Mouse (Mus musculus) cerebellum, adult 9-11 months (tissue): ENCODE results near the gene Trim5.
"Not testable (repeated sequence)": the region's sequence is repeated elsewhere in the genome, so short reads cannot be mapped to it uniquely, and the experiment has no call there.

Experiments
- DNase-seq: peaks from one replicate; pipeline ENCODE4 v3.0.0; 2022

The Trim5 gene

DNA sequence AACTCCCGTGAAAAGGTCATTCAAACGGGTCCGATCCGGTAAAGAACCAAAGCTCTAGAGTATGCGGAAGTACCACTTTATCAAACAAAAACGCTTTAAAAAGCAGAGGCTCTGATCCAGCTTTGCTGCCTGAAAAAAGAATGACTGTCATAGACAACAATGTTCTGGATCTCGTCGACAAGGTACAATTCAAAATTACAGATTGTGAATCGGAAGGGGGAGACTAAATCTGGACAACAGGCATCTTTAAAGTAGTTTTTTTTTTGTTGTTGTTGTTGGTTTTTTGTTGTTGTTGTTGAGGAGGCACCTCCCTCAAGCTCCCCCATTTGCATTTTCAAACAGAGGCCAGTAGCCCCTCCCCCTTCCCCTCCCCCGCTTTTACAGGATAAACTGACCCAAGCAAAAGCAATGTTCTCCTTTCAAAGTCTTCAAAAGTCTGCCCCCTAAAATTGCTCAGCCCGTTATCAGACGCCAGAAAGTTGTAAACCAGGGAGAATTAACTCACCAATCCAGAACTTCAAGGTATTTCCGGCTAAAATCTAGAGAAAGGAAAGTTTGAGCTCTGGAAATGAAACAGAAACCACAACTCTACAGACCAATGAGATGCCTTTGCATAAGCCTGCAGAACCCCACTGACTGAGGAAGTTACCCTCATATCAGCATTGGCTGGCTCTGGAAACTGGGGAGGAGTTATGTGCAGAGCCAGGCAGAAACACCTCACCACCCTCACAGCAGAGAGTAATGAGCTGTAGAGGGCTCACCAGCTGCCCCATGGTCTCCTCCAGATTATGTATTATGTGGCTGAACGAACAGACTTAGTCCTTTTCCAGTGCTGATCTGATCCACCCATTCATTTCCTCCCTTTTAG lies at the start of gene Trim5:
Gene Trim5, minus strand, starts transcription at position 519 of the 868 bp plus-strand sequence.
- DNase-seq: not testable (repeated sequence)

DNA sequence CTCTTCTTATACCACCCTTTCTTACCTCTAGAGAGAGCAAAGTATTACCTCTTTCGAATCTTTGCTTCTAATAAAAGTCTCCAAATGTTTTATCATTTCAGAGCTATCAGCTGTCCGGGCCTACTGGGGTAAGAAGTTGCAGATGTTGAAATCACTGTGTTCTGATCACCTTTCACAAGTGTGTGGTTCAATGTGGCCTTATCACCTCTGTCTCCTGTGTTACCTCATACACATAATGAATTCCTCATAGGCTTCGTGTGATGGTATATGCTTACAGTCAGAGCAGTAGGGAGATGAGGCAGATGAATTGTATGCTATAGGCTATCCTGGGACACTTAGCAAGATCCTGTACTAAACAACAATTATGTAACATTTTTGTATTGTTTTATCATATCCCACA lies 47.7 kb upstream of the Trim5 start:
- DNase-seq: not testable (repeated sequence)

DNA sequence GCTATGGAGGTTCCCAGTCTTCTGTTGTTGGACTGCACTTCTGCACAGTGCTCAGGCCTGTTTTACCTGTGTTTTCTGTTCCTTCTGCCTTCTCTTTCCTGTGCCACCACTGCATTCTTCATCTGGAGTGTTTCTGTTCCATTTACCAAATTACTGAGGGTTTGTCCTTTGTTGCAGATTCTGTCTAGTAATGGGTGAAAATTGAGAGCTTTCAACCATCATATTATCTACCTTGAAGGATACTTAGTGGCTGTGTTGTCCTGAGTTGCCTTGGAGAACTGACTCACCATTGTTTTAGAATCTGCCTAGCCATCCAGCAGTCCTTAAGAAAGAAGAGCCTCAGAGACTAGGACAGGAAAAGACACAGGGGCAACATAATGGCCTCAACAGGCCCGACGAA lies 41.3 kb upstream of the Trim5 start, which contains the start of gene Trim34b:
Gene Trim34b, plus strand, starts transcription at position 301 of the 400 bp plus-strand sequence.
- DNase-seq: not testable (repeated sequence)

DNA sequence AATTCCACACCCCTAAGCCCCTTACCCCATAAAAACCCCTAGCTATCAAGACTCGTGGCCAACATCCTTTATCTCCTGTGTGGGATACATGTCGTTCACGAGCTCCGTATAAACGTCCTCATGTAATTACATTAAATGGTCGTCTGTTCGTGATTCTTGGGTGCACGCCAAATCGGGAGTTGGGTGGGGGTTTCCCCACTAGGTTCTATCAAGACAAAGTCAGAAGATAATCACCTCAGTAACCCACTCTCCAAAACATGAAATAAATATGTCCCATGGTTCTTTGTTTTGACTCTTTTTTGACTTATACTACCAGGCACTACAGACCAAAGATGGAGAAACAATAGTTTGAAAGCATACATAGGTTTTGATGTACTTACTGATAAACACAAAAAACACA lies 34.1 kb upstream of the Trim5 start:
- DNase-seq: no peak

DNA sequence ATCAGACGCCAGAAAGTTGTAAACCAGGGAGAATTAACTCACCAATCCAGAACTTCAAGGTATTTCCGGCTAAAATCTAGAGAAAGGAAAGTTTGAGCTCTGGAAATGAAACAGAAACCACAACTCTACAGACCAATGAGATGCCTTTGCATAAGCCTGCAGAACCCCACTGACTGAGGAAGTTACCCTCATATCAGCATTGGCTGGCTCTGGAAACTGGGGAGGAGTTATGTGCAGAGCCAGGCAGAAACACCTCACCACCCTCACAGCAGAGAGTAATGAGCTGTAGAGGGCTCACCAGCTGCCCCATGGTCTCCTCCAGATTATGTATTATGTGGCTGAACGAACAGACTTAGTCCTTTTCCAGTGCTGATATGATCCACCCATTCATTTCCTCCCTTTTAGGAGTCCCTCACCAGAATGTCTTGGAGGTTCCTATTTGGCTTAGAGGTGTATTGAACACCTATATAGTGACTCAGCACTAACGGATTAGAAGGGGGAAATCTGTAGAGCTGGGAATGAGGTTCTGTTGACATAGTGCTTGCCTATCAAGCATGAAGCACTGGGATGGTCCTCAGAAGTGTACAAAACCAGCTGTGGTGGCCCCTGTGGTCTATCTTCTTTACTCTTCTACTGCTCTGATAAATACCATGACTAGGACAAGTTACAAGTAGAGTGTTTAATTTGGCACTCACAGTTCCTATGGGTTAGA lies 27.6 kb upstream of the Trim5 start, which contains the start of gene Trim12a:
Gene Trim12a, minus strand, starts transcription at position 98 of the 712 bp plus-strand sequence.
- DNase-seq: not testable (repeated sequence)

DNA sequence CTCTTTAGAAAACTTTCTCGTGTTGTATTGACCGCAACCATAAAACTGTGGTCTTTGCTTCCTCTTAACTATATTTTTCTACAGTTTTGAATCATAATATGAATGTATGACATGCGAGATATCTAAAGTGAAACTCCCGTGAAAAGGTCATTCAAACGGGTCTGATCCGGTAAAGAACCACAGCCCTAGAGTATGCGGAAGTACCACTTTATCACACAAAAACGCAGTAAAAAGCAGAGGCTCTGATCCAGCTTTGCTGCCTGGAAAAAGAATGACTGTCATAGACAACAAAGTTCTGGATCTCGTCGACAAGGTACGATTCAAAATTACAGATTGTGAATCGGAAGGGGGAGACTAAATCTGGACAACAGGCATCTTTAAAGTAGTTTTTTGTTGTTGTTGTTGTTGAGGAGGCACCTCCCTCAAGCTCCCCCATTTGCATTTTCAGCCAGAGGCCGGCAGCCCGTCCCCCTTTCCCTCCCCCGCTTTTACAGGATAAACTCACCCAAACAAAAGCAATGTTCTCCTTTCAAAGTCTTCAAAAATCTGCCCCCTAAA lies 27.0 kb upstream of the Trim5 start:
- no peak for DNase-seq

DNA sequence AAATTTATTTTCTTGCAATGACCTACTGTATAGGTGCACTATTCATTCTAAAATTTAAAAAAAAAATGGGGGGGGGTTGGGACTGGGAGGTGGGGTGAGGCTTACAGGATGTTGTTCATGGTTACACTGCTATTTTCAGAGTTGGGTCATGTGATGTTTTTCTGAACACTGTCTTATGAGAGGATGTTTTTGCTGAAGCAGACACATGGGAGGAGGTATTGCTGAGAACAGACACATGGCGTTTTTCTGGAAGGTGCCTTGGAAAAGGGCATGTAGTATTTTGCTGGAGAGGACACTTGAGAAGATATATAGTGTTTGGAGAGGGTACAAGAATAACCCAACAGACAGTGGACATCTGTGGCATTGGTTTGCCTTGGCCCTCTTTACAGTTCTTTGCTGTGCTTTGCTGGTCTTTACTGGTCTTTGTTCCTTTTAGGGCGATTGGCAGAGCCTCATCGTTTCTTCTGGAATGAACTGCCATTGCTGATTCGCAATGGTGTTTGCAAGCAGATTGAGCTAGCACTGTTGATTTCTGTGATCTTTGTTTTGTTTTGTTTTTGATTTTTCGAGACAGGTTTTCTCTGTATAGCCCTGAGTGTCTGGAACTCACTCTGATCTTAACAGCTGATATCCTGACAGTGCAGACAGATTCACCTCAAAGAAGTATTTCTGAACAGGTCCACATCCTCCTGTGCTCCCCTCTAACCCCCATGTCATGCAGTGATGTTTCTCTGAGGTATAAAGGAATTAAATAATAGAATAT lies 3.9 kb upstream of the Trim5 start:
- DNase-seq: no peak

DNA sequence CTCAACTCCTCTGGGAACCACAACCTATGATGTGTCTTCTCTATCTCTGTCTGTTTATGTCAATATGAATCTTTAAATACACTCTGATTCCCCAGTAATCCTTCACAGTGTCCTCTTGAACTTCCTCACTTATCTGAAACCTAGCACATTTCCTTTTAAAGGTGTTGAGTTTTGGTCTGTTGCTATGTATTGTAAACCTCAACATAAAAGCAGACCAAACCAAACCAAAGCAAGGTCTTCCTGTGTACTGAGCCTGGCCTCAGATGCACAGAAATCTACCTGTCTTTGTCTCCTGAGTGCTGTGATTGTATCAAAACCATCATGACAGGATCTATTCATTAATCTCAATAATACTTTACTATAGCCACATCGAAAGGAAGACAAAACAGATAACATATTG lies 2.7 kb upstream of the Trim5 start:
- DNase-seq: no peak

DNA sequence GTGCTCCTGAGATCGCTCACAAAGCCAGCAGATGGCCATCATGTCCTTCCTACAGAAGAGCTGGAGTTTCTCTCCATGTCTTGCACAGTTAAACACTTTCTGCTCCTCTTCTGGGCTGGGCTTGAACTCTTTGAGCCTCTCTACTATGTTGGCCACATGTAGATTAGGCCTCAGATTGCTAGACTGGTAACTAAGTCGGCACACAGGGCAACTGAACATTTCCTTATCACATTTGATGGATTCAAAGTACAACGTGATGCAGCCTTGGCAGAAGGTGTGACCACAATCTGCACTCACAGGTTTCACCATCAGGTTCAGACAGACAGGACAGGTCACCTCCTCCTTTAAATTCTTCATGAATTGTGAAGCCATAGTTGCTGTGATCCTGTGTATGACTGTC lies 8.5 kb downstream of the Trim5 start:
- not testable (repeated sequence) for DNase-seq

DNA sequence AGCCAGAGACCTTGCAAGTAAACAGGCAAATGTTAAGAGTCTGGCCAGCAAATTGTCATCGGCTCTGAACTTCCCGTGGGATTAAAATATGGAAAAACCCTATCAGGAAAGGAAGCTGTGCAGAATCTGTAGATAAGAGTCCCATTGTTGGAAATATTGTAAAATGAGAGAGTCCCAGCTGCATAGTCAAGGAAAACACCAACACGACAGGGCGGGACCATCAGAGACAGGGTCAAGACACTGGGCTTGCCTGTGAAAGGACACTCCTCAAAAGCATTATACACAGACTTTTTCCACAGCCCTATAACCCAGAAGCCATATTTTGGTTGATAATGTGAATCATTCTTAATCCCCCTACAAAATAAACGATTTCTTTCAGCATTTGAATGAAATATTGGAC lies 22.6 kb downstream of the Trim5 start:
- DNase-seq: not testable (repeated sequence)

DNA sequence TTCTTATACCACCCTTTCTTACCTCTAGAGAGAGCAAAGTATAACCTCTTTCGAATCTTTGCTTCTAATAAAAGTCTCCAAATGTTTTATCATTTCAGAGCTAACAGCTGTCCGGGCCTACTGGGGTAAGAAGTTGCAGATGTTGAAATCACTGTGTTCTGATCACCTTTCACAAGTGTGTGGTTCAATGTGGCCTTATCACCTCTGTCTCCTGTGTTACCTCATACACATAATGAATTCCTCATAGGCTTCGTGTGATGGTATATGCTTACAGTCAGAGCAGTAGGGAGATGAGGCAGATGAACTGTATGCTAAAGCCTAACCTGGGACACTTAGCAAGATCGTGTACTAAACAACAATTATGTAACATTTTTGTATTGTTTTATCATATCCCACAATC lies 27.5 kb downstream of the Trim5 start:
- DNase-seq: not testable (repeated sequence)

DNA sequence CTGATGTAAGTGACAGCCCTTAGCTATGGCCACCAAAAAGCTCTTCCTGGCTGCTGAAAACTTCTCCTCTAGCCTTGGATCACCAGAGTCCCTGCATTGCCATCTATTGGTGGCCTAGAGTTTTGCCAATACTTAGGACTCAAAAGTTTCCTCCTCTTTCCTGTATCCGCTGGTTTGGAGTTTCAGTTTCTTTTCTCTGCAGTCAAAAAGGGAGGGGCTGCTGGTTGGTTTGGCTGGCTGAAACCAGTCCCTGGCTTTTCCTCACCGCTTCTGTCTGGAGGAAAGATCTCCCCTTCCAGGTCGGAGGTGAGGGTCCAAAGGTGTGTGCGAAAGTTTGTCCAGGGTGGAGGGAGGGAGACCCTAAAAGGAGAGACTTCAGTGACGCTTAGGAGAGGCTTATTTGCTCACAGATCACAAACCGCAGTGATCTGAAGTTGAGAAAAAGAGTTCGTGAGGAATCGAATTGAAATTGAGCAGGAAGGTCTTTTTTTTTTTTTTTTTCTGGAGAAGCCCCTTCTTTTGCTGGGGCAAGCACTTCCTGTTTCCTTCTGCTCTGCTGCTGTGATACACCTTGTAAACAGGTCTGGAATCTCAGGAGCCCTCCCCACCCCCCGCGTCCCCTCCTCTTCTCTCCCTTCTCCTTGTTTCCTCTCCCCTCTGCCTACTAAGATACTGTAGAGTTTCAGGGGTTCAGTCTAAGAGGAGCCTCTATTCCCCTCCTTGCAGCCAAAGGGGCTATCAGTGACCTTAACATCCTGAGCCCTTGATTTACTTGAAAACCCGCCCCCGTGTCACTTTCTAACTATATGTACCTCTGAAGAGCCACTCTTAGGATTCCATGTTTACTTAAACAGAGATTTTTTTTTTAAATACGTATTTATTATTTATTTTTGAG lies 43.4 kb downstream of the Trim5 start, which contains the start of gene Trim34a:
Gene Trim34a, plus strand, starts transcription at position 171 of the 895 bp plus-strand sequence.
- DNase-seq: no peak

DNA sequence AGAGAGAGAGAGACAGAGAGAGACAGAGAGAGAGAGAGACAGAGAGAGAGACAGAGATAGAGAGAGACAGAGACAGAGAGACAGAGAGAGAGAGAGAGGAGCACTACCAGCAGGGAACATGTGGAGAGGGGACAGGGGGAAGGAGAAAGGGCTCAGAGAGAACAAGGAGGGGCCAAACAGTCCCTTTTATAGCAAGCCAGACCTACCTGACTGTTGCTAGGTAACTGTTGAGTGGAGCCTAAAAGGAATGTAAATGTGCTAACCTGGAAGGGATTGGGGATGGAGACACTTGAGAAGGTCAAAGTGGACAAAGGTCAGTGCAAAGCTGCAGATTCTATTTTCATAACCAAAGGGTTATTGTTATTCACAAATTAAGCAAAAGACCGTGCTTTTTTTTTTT lies 44.3 kb downstream of the Trim5 start:
- DNase-seq: no peak

DNA sequence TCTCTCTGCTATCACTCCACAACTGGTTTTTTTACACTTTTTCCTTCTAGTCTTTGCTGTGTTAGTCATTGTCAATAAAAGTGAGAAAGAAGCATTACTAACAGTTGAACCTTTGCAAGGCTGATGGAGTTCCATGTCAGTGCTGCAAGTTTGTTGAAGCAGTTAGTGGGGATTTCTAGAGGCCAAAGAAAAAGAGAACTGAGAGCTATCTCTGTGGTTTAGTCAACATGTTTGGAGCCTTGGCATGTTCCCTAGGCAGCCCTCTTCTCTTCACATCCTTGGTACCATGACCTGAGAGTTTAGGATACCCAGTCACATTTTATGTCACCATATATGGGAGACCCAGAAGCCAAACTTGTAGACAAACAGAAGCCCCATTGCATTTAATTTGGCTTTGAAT lies 47.0 kb downstream of the Trim5 start:
- DNase-seq: no peak

DNA sequence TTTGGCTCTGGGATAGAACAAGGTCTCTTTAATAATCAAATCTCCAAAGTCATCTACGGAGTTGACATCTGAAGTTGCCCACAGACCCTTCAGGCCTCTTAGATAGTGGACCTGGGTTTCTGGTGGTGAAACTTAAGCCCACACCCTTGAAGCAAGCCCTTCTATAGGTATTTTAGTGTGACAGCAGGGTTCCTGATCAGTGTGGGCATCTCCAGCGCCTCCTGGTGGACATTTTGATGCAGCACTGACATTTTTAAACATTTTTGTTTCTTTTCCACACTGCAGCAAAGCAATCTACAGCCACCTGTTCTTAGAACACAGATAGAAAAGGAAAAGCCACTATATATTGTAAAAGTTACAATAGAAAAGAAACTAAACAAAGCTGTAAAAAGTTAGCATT lies 56.7 kb downstream of the Trim5 start:
- no peak for DNase-seq

DNA sequence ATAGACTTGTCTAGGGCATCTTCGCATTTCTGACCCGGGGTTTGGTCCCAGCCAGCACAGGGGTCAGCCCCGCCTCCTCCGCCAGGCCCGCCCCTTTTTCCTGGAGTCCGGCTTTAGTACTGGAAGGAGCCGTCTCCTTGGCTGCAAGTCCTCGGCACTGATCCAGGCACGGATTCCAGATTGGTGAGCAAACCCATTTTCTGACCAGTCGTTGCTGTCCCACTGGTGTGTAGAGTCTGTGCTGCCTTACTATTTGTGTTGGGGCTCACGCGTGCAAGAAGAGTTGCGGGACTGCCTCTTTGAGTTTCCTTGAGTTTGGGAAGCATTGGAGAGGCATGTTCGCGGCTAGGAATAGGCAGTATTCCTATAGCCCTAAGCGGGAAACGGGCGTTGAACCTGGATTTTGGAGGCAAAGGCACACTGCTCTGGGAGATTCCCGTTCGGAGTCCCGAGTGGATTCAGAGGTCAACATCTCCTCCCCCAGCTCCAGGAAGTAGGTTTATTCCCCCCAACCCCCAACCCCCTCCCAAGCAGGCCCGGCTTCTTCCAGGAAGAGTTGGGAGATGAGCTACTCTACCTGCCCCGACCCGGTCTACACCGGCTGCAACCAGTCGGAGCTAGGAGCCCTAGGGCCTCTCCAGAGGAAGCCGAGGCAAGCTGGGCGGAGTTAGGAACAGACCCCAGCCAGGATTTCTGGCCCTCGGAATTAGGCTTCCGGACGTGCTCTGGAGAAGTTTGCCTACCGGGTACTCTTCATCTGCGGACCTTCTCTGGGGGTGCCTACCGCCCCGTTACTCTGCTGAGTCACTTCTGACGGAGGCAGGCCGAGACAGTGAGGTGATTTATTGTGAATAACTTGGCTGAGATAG lies 69.0 kb downstream of the Trim5 start, which contains the start of gene Trim6:
Gene Trim6, plus strand, starts transcription at position 93 of the 869 bp plus-strand sequence.
- peak; percentile 1 for DNase-seq

DNA sequence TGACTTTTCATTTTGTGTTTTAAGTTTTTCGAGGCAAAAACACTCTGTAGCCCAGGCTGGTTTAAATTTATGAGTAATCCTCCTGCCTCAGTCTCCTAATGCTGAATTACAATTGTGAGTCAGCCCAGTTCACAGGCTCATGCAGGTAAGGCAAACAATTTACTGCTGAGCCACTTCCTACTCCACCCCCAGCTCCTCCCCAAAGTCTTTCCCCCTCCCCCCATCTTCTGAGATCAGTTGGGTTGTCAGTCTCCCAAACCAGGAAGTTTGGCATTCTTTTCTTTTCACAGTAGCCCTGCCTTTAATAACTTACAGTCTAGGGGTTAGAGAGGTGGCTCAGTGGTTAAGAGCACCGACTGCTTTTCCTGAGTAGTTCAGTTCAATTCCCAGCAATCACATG lies 70.0 kb downstream of the Trim5 start:
- no peak for DNase-seq

DNA sequence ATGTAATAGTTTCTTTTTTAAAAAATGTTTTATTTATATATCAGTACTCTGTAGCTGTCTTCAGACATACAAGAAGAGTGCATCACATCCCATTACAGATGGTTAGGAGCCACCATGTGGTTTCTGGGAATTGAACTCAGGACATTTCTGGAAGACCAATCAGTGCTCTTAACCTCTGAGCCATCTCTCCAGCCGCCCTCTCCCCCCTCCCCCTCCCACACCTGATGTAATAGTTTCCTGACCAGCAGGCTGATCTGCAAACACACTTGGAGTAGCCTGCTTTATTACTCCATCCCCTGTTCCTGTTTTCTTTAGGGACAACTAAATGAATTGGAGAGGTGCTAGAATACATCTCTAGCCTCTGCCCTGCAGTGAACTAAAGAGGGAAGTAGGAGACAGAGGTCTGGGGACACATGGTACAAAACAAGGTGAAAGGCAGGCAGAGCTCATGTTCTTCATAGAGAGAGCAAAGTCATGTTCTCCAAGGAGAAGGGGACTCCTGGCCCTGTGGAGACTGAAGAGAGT lies 71.8 kb downstream of the Trim5 start:
- DNase-seq: no peak
